Mouse (Mus musculus) CH12.LX (cell line): Measurements from ENCODE around the gene Hbb-bh1. TPM values are rescaled to one million over a fixed set of nuclear protein-coding genes. Genes with fewer than 3 reads are reported as not detected.
"Not testable (repeated sequence)": the region's sequence is repeated elsewhere in the genome, so short reads cannot be mapped to it uniquely, and the experiment has no call there.

Experiments used
- DNase-seq: peaks from one replicate; pipeline ENCODE4 v3.0.0-alpha.2; 2013; ENCODE audit errors: extremely low read depth
- H3K27ac ChIP-seq: 2 replicates; pipeline ENCODE4 v1.5.1; 2012; ENCODE audit warnings: low read depth, mild to moderate bottlenecking, control low read depth, moderate library complexity; ENCODE audit not compliant: insufficient read depth
- H3K27me3 ChIP-seq: replicated peaks from 2 replicates; pipeline ENCODE3; 2012; ENCODE audit warnings: inconsistent platforms
- H3K36me3 ChIP-seq, 2 experiments: replicated peaks in 1 of 2; 2 replicates each; pipeline versions ENCODE3 to v1.6.1; 2012; ENCODE audit warnings: inconsistent platforms in 1 of 2, low read length in 1 of 2, mild to moderate bottlenecking in 1 of 2, mixed read lengths in 1 of 2, moderate library complexity in 1 of 2; ENCODE audit not compliant: control insufficient read depth in 1 of 2, insufficient read depth in 1 of 2
- H3K4me1 ChIP-seq, 2 experiments: 2 replicates each; pipeline ENCODE4 v1.6.1; 2012; ENCODE audit warnings: inconsistent platforms in 1 of 2, moderate library complexity in 1 of 2; ENCODE audit not compliant: insufficient read depth in 2 of 2, control insufficient read depth in 1 of 2
- H3K4me2 ChIP-seq: 2 replicates; pipeline ENCODE4 v1.6.1; 2012; ENCODE audit warnings: low read depth, mild to moderate bottlenecking, control low read depth; ENCODE audit not compliant: poor library complexity, insufficient read depth, severe bottlenecking
- H3K4me3 ChIP-seq, 3 experiments: fragments of 150-350 bp in 1 of 3; sonication (generic) in 1 of 3; replicated peaks in 1 of 3; 2 replicates each; pipeline versions ENCODE3 to v1.5.1; 2011 to 2012; ENCODE audit warnings: low read depth in 2 of 3, low read length in 2 of 3, mild to moderate bottlenecking in 2 of 3, moderate library complexity in 2 of 3, control low read depth in 1 of 3, improper control_type of control experiment in 1 of 3, inconsistent platforms in 1 of 3, mixed read lengths in 1 of 3; ENCODE audit not compliant: poor library complexity in 1 of 3
- H3K79me2 ChIP-seq: replicated peaks from 2 replicates; pipeline ENCODE4 v1.6.1; 2012; ENCODE audit warnings: mild to moderate bottlenecking, moderate library complexity; ENCODE audit not compliant: control insufficient read depth, poor library complexity, insufficient read depth, severe bottlenecking; ENCODE audit errors: extremely low read depth
- H3K9ac ChIP-seq: 2 replicates; pipeline ENCODE4 v1.6.1; 2012; ENCODE audit warnings: low read depth, mild to moderate bottlenecking, control low read depth, moderate library complexity; ENCODE audit not compliant: insufficient read depth
- H3K9me3 ChIP-seq: replicated peaks from 2 replicates; pipeline ENCODE3; 2012; ENCODE audit warnings: low read length, inconsistent platforms, mixed read lengths
- BHLHE40 ChIP-seq: IDR thresholded peaks from 2 replicates; pipeline ENCODE4 v1.6.1; 2011; ENCODE audit warnings: mild to moderate bottlenecking, low read depth, low read length, improper control_type of control experiment
- CHD2 ChIP-seq: IDR thresholded peaks from 2 replicates; pipeline ENCODE4 v1.6.1; 2011; ENCODE audit warnings: low read length, improper control_type of control experiment
- CTCF ChIP-seq, 2 experiments: IDR thresholded peaks in 1 of 2; conservative IDR thresholded peaks in 1 of 2; 2 replicates each; pipeline ENCODE4 v1.5.1; 2011 to 2012; ENCODE audit warnings: low read depth in 2 of 2, low read length in 2 of 2, improper control_type of control experiment in 1 of 2, inconsistent platforms in 1 of 2, mild to moderate bottlenecking in 1 of 2, moderate library complexity in 1 of 2
- ELF1 ChIP-seq: IDR thresholded peaks from 2 replicates; pipeline ENCODE4 v1.6.1; 2014; ENCODE audit warnings: low read depth, mild to moderate bottlenecking, inconsistent platforms, low read length, improper control_type of control experiment
- EP300 ChIP-seq: IDR thresholded peaks from 2 replicates; pipeline ENCODE4 v1.6.1; 2011; ENCODE audit warnings: low read length, improper control_type of control experiment
- ETS1 ChIP-seq: conservative IDR thresholded peaks from 2 replicates; pipeline ENCODE4 v1.6.1; 2012; ENCODE audit warnings: low read depth, mild to moderate bottlenecking, inconsistent platforms, low read length, improper control_type of control experiment, moderate library complexity
- GABPA ChIP-seq: IDR thresholded peaks from 2 replicates; pipeline ENCODE4 v1.6.1; 2012; ENCODE audit warnings: low read depth, low read length, improper control_type of control experiment, inconsistent platforms; ENCODE audit not compliant: insufficient replicate concordance
- IRF4 ChIP-seq: IDR thresholded peaks from 2 replicates; pipeline ENCODE4 v1.6.1; 2014; ENCODE audit warnings: low read depth, mild to moderate bottlenecking, inconsistent platforms, low read length, improper control_type of control experiment
- JUN ChIP-seq: IDR thresholded peaks from 2 replicates; pipeline ENCODE4 v1.6.1; 2011; ENCODE audit warnings: low read depth, mild to moderate bottlenecking, low read length, improper control_type of control experiment, moderate library complexity; ENCODE audit not compliant: insufficient read depth
- JUND ChIP-seq: conservative IDR thresholded peaks from 2 replicates; pipeline ENCODE4 v1.6.1; 2011; ENCODE audit warnings: low read depth, low read length, improper control_type of control experiment
- KAT2A ChIP-seq: IDR thresholded peaks from 2 replicates; pipeline ENCODE4 v1.6.1; 2012; ENCODE audit warnings: low read length, improper control_type of control experiment, inconsistent platforms; ENCODE audit not compliant: insufficient replicate concordance
- MEF2A ChIP-seq: IDR thresholded peaks from 2 replicates; pipeline ENCODE4 v1.6.1; 2014; ENCODE audit warnings: low read depth, mild to moderate bottlenecking, inconsistent platforms, low read length, improper control_type of control experiment, borderline replicate concordance
- NELFE ChIP-seq: IDR thresholded peaks from 2 replicates; pipeline ENCODE4 v1.6.1; 2011; ENCODE audit warnings: low read depth, low read length, improper control_type of control experiment
- NRF1 ChIP-seq: IDR thresholded peaks from 2 replicates; pipeline ENCODE4 v1.6.1; 2014; ENCODE audit warnings: low read depth, mild to moderate bottlenecking, inconsistent platforms, low read length, improper control_type of control experiment, moderate library complexity
- POLR2A ChIP-seq: IDR thresholded peaks from 2 replicates; pipeline ENCODE4 v1.6.1; 2011; ENCODE audit warnings: low read depth, mild to moderate bottlenecking, improper control_type of control experiment, low read length
- POLR2AphosphoS2 ChIP-seq: IDR thresholded peaks from 2 replicates; pipeline ENCODE4 v1.6.1; 2011; ENCODE audit warnings: low read depth, low read length, improper control_type of control experiment
- SMC3 ChIP-seq: IDR thresholded peaks from 2 replicates; pipeline ENCODE4 v1.6.1; 2011; ENCODE audit warnings: low read depth, low read length, improper control_type of control experiment
- TBP ChIP-seq: conservative IDR thresholded peaks from 2 replicates; pipeline ENCODE4 v1.6.1; 2011; ENCODE audit warnings: low read depth, low read length, improper control_type of control experiment
- UBTF ChIP-seq: IDR thresholded peaks from 2 replicates; pipeline ENCODE4 v1.6.1; 2012; ENCODE audit warnings: low read depth, mild to moderate bottlenecking, inconsistent platforms, low read length, improper control_type of control experiment, moderate library complexity
- ZKSCAN1 ChIP-seq: IDR thresholded peaks from 2 replicates; pipeline ENCODE4 v1.6.1; 2012; ENCODE audit warnings: low read depth, inconsistent platforms, low read length, improper control_type of control experiment, borderline replicate concordance
- dilution Hi-C: fragments of 300-500 bp; cut with MboI; formaldehyde crosslinking; loops from 2 replicates; pipeline ENCODE4 v1.14.3; 2020; ENCODE audit warnings: low sequenced_read_pairs; ENCODE audit not compliant: extremely low pct_unique_long_range_greater_than_20kb, extremely low pct_ligation_motif_present
- in situ Hi-C: fragments of 300-500 bp; cut with MboI; formaldehyde crosslinking; loops from 3 replicates; pipeline ENCODE4 v1.14.3; 2019; ENCODE audit warnings: low sequenced_read_pairs, low pct_ligation_motif_present, low pct_unique_long_range_greater_than_20kb, mixed read lengths
- polyA plus RNA-seq: library from polyadenylated mRNA; unstranded; fragments of >175 nt; gene quantifications from 2 replicates; pipeline ENCODE4 v1.2.1, GENCODE M21; 2012; ENCODE audit warnings: low read depth; ENCODE audit not compliant: insufficient read length
- total RNA-seq, 2 experiments: library from RNA; depleted of rRNA; stranded (reverse); fragments of 300-350 nt in 1 of 2; fragments of >200 nt in 1 of 2; gene quantifications; 2 replicates each; pipeline ENCODE4 v1.2.3; 2012 to 2014

Hbb-bh1 gene
- total and polyA plus RNA-seq, 3 experiments: 0.95 TPM; not detected in 2

- Histone ChIP-seq H3K9me3 (no peaks in the 10 kb centered on the region), H3K4me1 (peaks cover 0 to 7% of the 10 kb centered on the region in 2 experiments; a peak in 1 of 4 replicates), H3K36me3 (no peaks in the 10 kb centered on the region), H3K9ac (no peak overlapping the region), H3K4me3 (no peak overlapping the region), H3K27ac (no peak overlapping the region), H3K27me3 (no peaks in the 10 kb centered on the region), H3K79me2 (no peaks in the 10 kb centered on the region)
- no peak for DNase-seq
- dilution Hi-C loops: no loop called here
- TF ChIP-seq JUN (no peak), NRF1 (no peak), POLR2AphosphoS2 (no peak), CHD2 (no peak), EP300 (no peak), JUND (no peak), KAT2A (no peak), ETS1 (no peak), NELFE (no peak), TBP (no peak), SMC3 (no peak), MEF2A (no peak), IRF4 (no peak), BHLHE40 (no peak), UBTF (no peak), GABPA (no peak), CTCF (conservative IDR thresholded peaks at IDR 0.05 in 1 of 2, IDR thresholded peaks at IDR 0.05 in 1 of 2; ENCODE audit: low read depth in 2 of 2, low read length in 2 of 2) (no peak), ZKSCAN1 (no peak), ELF1 (no peak), POLR2A (no peak)
- TF ChIP-seq, all 38 proteins: peak for 0
- in situ Hi-C loops: no loop called here
- no peak overlapping the region for H3K4me2 ChIP-seq
These were observed 18.4 kb downstream of the Hbb-bh1 start for GRCm38 (mm10) chr7:103824597-103824996.

GRCm38 (mm10) chr7:103815085-103815484 lies 27.9 kb downstream of the Hbb-bh1 start:
- H3K27ac ChIP-seq, H3K4me3 ChIP-seq, H3K79me2 ChIP-seq, in situ Hi-C loops, H3K9me3 ChIP-seq, H3K27me3 ChIP-seq, H3K36me3 ChIP-seq, H3K9ac ChIP-seq, dilution Hi-C loops: not testable (repeated sequence)
- peak; percentile 70 for TF ChIP-seq JUND
- peak overlapping the region; percentile 44; the same call in 1 of the 2 replicates for H3K4me2 ChIP-seq
- peaks cover 2 to 33% of the 10 kb centered on the region in 2 experiments; a peak in 3 of 4 replicates for H3K4me1 ChIP-seq
- DNase-seq: peak; percentile 55
